Mouse (Mus musculus) hindbrain, embryonic 11.5 days (tissue): ENCODE results near the gene Fam193a. TPM values are rescaled to one million over a fixed set of nuclear protein-coding genes. Genes with fewer than 3 reads are reported as not detected.

ENCODE experiments used
- ATAC-seq: fragments of 200-750 bp; cut with Nextera tagmentation; 2 replicates; pipeline ENCODE4 v1.8.0; 2017; ENCODE audit warnings: mild to moderate bottlenecking, moderate TSS enrichment, moderate library complexity; ENCODE audit not compliant: low FRiP score
- DNase-seq: peaks from one replicate; pipeline ENCODE4 v3.0.0-alpha.2; 2015; ENCODE audit warnings: low spot score
- H3K27ac ChIP-seq: fragments of 300-500 bp; sonication (generic); 2 replicates; pipeline ENCODE4 v1.5.1; 2014; ENCODE audit warnings: mild to moderate bottlenecking, low read depth, low read length
- H3K27me3 ChIP-seq: fragments of 300-500 bp; sonication (generic); 2 replicates; pipeline ENCODE4 v1.6.1; 2014; ENCODE audit warnings: mild to moderate bottlenecking, low read length, moderate library complexity, mixed read lengths; ENCODE audit not compliant: control insufficient read depth, insufficient read depth
- H3K36me3 ChIP-seq: fragments of 300-500 bp; sonication (generic); 2 replicates; pipeline ENCODE4 v1.6.1; 2014; ENCODE audit warnings: mild to moderate bottlenecking, low read length, moderate library complexity, mixed read lengths; ENCODE audit not compliant: control insufficient read depth, insufficient read depth
- H3K4me1 ChIP-seq: fragments of 300-500 bp; sonication (generic); replicated peaks from 2 replicates; pipeline ENCODE4 v1.6.1; 2014; ENCODE audit warnings: low read length, mixed read lengths; ENCODE audit not compliant: control insufficient read depth, insufficient read depth
- H3K4me2 ChIP-seq: fragments of 300-500 bp; sonication (generic); replicated peaks from 2 replicates; pipeline ENCODE4 v1.6.1; 2014; ENCODE audit warnings: mild to moderate bottlenecking, low read depth, low read length
- H3K4me3 ChIP-seq: fragments of 300-500 bp; sonication (generic); 2 replicates; pipeline ENCODE4 v1.5.1; 2014; ENCODE audit warnings: low read depth, low read length
- H3K9ac ChIP-seq: fragments of 300-500 bp; sonication (generic); 2 replicates; pipeline ENCODE4 v1.6.1; 2014; ENCODE audit warnings: low read depth, low read length
- H3K9me3 ChIP-seq: fragments of 300-500 bp; sonication (generic); 2 replicates; pipeline ENCODE4 v1.6.1; 2016; ENCODE audit warnings: low read length; ENCODE audit not compliant: control insufficient read depth
- WGBS: fragments of 180-500 bp; shearing (Covaris S2); extraction: QIAGEN DNeasy Blood & Tissue Kit; methylation state at CpG from one replicate; pipeline ENCODE4 v1.1.7; 2014; 5-methylcytosine and 5-hydroxymethylcytosine counted together
- polyA plus RNA-seq: library from polyadenylated mRNA; unstranded; fragments of >200 nt; fragmentation: Nextera tagmentation; extraction: Ambion mirVana; gene quantifications from 2 replicates; pipeline ENCODE4 v1.2.1, GENCODE M21; 2014

The Fam193a gene
- polyA plus RNA-seq, 1 experiment from 2014 or later, result 21.5 TPM

DNA sequence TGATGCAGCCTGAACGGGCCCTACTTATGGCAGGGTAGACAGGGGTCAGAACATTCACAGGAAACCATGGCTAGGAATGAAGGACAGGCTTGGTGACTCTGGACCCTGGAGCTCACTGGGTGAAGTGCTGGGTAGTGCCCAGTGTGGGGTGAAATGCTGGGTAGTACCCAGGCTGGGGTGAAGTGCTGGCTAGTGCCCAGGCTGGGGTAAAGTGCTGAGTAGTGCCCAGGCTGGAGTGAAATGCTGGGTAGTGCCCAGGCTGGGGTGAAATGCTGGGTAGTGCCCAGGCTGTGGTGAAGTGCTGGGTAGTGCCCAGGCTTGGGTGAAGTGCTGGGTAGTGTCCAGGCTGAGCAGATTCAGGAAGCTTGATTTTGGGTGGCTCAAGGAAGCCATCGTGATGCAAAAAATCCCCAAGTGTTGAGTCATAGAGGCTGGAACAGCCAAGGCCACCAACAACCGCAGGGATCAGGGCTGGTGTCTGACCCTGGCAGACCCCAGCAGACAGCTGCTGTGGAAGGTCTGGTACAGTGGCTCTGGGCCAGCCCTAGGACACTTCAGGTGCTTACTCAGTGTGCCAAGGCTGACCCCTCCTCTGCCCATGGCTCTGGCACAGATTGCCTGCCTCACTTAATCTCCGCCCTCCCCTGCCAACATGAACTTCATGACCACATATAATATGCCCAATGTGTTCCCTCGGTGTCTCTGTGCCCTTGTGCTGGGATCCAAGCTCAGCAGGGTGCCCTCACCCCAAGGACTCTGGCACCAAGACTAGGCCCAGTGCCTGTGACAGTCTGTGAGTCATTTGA, 165.2 kb downstream of the Fam193a start:
- H3K27ac ChIP-seq, result no peak overlapping the region
- no peaks in the 10 kb centered on the region for H3K27me3 ChIP-seq
- ATAC-seq (no peak), DNase-seq (no peak)
- H3K9ac ChIP-seq, result no peak overlapping the region
- no peak overlapping the region for H3K4me3 ChIP-seq
- 84% methylated on average over 5 of the region's 5 CpGs for WGBS
- no peaks in the 10 kb centered on the region for H3K4me1 ChIP-seq
- no peak overlapping the region for H3K4me2 ChIP-seq
- H3K9me3 ChIP-seq, result no peaks in the 10 kb centered on the region
- H3K36me3 ChIP-seq, result no peaks in the 10 kb centered on the region

DNA sequence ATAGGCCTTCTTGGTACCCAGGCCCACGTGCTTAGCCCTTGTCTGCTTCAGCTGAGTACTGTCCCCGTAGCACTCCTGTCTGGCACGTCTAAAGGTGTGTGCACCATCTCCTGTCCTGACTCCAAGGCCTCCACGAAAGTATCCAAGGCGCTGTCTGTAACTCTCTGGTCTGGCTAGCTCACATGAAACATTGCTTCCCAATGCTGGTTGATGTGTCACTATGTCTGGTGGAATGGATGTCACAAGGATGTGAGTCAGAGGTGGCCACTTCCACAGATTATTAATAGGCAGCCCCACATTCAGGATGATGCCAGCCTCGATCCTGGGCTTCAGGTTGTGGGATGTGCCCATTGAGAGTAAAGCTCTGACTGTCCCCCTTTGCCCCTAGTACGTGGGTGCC, 166.1 kb downstream of the Fam193a start:
- Histone ChIP-seq H3K4me2 (no peak overlapping the region), H3K9me3 (no peaks in the 10 kb centered on the region), H3K4me3 (no peak overlapping the region), H3K27me3 (no peaks in the 10 kb centered on the region), H3K27ac (no peak overlapping the region), H3K36me3 (no peaks in the 10 kb centered on the region), H3K9ac (no peak overlapping the region), H3K4me1 (no peaks in the 10 kb centered on the region)
- DNase-seq, result no peak
- no peak for ATAC-seq
- 85% methylated on average over 7 of the region's 7 CpGs for WGBS

Other genes starting within 250 kb of the Fam193a start
- gene Poln, start 200.5 kb upstream of the Fam193a start, polyA plus RNA-seq, result 0.26 and 1.2 TPM in 2 replicates
- gene Haus3, start 200.4 kb upstream of the Fam193a start, polyA plus RNA-seq, result 44.1 and 46.9 TPM in 2 replicates
- gene Mxd4, start 182.2 kb upstream of the Fam193a start, polyA plus RNA-seq, result 23.7 and 29.2 TPM in 2 replicates
- 0.96 and 1.1 TPM in 2 replicates for gene Zfyve28, start 81.5 kb upstream of the Fam193a start, polyA plus RNA-seq
- gene Cfap99, start 81.3 kb upstream of the Fam193a start, polyA plus RNA-seq, result 0.08 and 0.20 TPM in 2 replicates
- 188 and 195 TPM in 2 replicates for gene Rnf4, start 33.6 kb upstream of the Fam193a start, polyA plus RNA-seq
- gene Tnip2, start 144.1 kb downstream of the Fam193a start, polyA plus RNA-seq, result 4.3 TPM in 2 replicates
- gene Sh3bp2, start 155.9 kb downstream of the Fam193a start, polyA plus RNA-seq, result 10.8 and 12.6 TPM in 2 replicates
- gene Add1, start 203.7 kb downstream of the Fam193a start, polyA plus RNA-seq, result 161 and 167 TPM in 2 replicates